Mouse (Mus musculus): ENCODE measurements around the gene Unc93b1.

- TF ChIP-seq CTCF (IDR thresholded peaks at IDR 0.05; ENCODE audit: insufficient read depth, low read length) (no peak), POLR2A (IDR thresholded peaks at IDR 0.05; ENCODE audit: borderline replicate concordance, extremely low read depth, low read depth, low read length) (peak; percentile 55; the same call in 1 of the 2 replicates)
These were observed 1.2 kb downstream of the Unc93b1 start for GRCm38 (mm10) chr19:3935896-3936850.
